Mouse (Mus musculus): Measurements from ENCODE around the gene Dbr1.

Gene Dbr1

GRCm38 (mm10) chr9:99619688-99620087 lies 44.1 kb downstream of the Dbr1 start:
- no peak for DNase-seq (ENCODE audit: low spot score in 2 of 2)

GRCm38 (mm10) chr9:99620196-99620595 lies 44.6 kb downstream of the Dbr1 start:
- no peak for DNase-seq (ENCODE audit: low spot score in 2 of 2)

GRCm38 (mm10) chr9:99622034-99622433 lies 46.4 kb downstream of the Dbr1 start:
- DNase-seq (ENCODE audit: low spot score in 2 of 2), result no peak

GRCm38 (mm10) chr9:99622966-99623365 lies 47.4 kb downstream of the Dbr1 start:
- DNase-seq (ENCODE audit: low spot score in 2 of 2), result no peak

- DNase-seq (ENCODE audit: low spot score in 2 of 2), result no peak
Measured at GRCm38 (mm10) chr9:99624117-99624516, 48.5 kb downstream of the Dbr1 start.

GRCm38 (mm10) chr9:99628581-99628980 lies 53.0 kb downstream of the Dbr1 start:
- DNase-seq (ENCODE audit: low spot score in 2 of 2), result no peak

GRCm38 (mm10) chr9:99629281-99630011 lies 53.8 kb downstream of the Dbr1 start, which contains the start of gene Dzip1l:
Dzip1l (plus strand) TSS chr9:99629496.
- no peak for DNase-seq (ENCODE audit: low spot score in 2 of 2)

- DNase-seq (ENCODE audit: low spot score in 2 of 2), result no peak
Measured at GRCm38 (mm10) chr9:99630071-99630470, 54.5 kb downstream of the Dbr1 start.

- DNase-seq (ENCODE audit: low spot score in 2 of 2), result no peak
Measured at GRCm38 (mm10) chr9:99630528-99631125, 55.0 kb downstream of the Dbr1 start.

GRCm38 (mm10) chr9:99631781-99632180 lies 56.2 kb downstream of the Dbr1 start:
- no peak for DNase-seq (ENCODE audit: low spot score in 2 of 2)

- no peak for DNase-seq (ENCODE audit: low spot score in 2 of 2)
Measured at GRCm38 (mm10) chr9:99632264-99632663, 56.7 kb downstream of the Dbr1 start.
